Mouse (Mus musculus) 3T3-L1 (cell line): ENCODE measurements around the gene Rps3.

Experiments
- DNase-seq: peaks from one replicate; pipeline ENCODE4 v3.0.0-alpha.2; 2015; ENCODE audit warnings: low read depth, low spot score

Gene Rps3

DNA sequence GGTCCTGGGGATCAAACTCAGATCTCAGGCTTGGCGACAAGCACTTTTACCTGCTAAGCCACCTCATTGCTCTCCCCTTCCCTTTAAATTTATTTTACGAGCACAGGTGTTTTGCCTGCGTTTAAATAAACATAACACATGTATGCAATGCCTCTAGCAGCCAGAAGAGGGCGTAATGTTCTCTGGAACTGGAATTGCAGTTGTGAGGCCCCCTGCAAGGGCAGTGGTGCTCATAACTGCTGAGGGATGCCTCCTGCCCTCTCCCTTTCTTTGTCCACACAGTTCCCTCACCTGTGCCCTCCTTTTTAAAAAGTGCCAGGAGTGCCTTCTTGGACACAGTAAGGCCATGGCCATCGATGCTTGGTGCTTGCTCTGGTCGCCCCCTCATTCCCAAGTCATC lies 39.5 kb downstream of the Rps3 start:
- no peak for DNase-seq

DNA sequence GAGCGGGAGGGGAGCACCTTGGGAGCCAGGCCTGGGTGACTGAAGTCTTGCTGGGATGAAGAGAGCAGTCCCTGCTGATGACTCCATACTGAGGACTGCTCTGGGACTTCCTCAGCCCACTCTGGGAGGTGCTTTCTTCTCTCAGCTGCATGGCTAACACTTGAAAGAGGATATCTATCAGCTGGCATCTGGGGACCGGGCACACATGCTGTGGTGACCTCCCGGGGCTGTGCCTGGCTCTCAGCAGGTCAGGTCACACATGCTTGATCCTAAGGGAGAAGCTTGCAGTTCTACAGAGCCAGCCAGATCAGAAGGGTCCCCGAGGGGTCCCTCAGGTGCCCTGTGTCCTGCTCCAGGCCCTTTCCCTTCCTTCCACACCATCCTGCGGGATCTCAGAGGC lies 40.4 kb downstream of the Rps3 start:
- DNase-seq: no peak

DNA sequence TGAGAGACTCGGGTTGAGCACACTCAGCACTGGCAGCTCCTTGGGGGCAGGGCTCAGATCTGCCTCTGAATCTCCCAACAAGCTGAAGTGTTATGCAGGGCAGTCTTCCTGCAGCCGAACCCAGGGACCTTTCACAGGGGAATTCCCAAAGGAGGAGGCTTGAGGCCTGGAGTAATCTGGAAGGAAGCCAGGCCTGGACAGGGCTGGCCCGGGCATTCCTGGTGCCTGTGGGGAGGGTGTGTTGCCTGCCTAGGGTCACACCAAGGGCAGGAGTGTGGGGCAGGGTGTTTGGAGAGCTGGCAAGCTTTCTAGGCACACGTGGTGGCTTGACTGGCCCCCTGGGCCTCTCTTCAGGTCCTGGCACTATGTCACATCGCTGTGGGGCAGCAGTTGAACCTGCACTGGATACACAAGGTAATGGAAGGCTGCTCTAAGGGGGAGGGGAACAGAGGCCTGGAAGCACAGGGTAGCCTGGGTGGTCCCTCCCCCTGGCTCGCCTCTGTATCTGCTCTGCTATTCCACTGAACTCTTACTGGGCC lies 41.9 kb downstream of the Rps3 start:
- peak; percentile 85 for DNase-seq

DNA sequence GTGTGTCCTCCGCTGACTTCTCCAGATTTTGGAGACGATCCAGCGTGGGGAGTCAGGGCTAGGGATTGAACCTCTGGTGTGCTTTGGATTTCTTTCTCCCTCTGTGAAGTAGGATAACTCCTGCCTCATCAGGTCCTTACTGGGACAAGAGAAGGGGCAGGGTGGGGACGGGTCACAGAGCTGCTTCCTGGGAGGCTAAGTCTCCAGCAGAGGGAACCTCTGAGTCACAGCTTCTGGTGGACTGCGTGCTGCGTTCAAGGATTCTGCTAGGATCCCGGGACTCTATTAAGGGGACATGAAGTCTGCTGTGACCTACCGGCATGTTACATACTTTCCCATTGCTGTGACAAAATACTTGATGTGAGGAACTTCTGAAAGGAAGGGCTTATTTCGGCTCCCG lies 44.7 kb downstream of the Rps3 start:
- no peak for DNase-seq

DNA sequence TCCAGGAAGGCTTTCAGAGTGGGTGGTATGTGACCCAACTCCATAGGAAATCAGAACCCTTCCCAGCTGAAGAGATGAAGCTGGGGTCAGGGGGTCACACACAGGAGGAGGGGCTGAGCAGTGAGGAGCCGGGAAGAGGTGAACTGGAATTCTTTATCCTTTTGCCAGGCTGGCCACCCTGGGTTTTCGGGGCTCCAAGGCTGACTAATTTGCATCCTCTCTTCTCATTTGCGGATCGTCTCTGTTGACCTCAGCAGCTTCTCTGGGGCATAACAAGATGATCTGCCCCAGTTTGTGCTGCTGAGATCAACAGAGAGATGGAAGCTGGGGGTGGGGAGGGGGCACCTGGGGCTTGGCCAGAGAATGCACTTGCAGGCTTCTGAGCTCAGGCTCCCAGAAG lies 47.0 kb downstream of the Rps3 start:
- no peak for DNase-seq

DNA sequence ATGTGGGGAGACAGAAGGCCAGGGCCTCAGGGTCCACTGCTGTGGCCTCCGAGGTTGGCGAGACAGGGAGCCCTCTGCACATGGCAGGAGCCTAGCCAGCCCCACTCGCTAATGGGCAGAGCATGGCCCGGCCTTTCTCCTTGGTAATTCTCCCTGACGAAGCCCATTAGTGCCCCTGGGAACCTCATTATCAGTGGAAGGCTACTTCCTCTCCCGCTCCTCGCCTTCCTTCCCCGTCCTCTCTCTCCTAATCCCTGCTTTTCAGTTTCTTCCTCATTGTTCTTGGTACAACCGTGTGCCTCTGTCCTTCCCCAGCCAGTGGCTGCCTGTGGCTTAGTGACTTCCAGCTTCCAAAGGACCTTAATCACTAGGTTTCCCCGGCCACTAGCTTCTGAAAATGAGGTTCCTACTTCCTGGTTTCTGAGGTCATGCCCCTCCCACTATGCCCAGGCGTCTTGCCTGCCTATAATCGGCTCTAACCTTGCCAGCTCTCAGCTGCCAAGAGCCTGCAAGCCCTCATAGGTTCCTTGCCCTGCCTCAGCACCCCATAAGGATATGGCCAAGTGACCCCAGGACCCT lies 48.8 kb downstream of the Rps3 start:
- no peak for DNase-seq

DNA sequence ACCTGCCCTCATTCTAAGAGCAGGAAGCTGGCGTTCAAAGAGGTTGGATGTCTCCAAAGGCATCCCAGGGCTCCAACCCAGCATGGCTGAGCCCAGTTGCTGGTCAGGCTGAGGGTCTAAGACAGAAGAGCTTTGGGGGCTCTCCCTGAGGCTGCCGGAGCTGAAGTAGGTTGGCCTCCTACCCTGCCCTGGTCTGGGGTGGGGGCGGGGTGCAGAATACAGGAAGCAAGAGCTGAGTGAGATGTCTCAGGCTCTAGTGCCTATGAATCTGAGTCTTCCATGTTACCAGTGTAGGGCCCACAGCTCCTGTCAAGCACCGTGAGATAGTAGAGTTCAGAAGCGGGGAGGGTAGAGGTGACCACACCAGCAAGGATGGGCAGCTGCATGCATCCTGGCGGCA lies 50.7 kb downstream of the Rps3 start:
- DNase-seq: no peak

DNA sequence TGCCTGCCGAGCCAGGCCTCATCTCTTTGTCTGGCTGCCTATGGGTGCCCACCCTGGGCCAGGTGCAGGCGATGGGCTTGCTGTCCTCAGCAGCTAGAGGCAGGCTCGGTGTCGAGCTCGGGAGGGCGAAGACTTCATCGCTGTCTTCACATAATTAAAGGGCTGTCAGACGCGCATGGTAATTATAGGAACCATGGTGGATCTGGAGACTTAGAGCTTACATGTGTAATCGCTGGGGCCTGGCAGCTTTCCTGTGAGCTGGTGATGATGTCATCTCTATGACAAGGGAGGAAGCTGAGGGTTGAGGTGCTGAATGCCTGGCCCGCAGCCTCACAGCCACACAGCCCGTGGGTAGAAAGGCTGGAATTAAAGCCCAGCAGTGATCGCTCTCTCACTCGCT lies 51.3 kb downstream of the Rps3 start:
- DNase-seq: peak; percentile 48

DNA sequence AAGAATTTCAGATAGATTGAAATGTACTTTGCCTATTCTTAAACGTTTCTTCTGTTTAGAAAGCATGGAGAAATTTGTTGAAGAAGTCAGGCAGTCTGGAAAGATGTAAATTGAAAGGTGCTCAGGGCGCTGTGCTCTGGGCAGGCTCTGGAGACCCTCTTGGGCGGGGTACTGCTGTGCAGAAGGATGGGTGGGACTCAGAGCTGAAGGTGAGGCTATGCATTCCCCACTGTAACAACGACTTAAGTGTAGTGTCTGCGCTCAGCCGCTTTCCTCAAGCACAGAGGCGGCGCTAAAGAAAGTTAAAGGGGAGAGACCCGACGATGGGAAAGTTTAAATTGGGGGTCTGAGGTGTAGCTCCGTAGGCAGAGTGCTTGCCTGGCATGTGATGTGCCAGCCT lies 53.3 kb downstream of the Rps3 start:
- no peak for DNase-seq

DNA sequence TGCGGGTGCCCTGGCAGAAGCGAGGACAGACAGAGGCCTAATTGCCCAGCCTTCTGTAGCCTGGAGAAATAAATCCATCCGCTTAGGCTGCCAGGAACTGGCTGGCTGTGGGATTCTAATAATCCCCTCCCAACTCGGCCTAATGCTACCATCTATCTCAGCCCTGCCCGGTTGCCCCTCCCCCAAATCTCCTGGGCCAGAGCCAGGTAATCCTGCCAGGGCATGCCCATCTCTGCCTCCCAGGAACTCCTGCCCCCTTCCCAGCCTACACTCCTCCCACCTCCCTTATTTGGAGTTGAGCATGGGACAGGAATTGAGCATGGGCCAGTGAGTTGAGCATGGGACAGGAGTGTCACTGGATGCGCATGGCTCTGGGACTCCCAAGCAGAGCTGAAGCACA lies 53.8 kb downstream of the Rps3 start:
- DNase-seq: no peak

DNA sequence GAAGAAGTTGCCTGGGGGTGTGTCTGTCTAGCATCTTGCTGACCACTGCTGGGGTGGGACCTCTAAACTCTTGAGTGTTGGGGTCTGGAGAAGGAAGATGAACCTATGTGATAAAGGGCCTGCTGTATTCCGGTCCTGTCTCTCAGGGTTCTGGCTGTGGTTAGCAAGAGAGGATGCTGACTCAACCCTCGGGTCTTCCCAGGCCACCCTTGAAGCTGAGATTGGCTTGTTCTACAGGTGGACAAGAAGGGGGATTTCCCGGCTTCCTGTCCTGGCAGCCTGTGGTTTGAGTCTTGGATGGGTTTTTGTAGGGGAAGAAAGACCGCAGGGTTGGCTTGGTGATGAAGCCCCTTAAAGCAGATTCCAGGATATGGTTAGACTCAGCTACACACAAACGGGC lies 54.7 kb downstream of the Rps3 start:
- DNase-seq: peak; percentile 66

DNA sequence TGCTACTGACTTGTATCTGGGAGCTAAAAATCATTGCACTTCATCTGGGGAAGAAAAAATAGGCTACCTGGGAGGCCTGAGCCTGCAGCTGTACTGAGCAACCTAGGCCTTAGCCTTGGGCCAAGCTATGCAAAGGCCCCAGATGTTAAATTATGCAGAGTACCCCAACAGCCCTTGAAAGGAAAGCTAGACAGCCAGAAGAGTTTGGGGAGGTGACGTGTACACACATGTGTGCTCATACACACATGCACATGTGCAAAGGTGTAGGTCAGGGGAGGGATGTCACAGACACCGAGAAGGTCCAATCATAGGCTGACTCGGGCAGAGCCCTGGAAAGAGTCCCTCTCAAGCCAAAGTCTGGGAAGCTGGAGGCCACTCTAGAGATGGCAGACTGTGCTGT lies 55.6 kb downstream of the Rps3 start:
- DNase-seq: no peak
